Mouse (Mus musculus) megakaryocyte, embryonic 14.5 days (primary cell): ENCODE results near the gene Mctp2. TPM values are rescaled to one million over a fixed set of nuclear protein-coding genes. Genes with fewer than 3 reads are reported as not detected.

Source experiments
- H3K27me3 ChIP-seq: replicated peaks from 2 replicates; pipeline ENCODE3; 2012; ENCODE audit warnings: inconsistent platforms
- H3K36me3 ChIP-seq: replicated peaks from 2 replicates; pipeline ENCODE3; 2012; ENCODE audit warnings: low read length, inconsistent platforms, mixed read lengths
- H3K4me1 ChIP-seq: 2 replicates; pipeline ENCODE4 v1.6.1; 2012; ENCODE audit warnings: inconsistent platforms
- H3K4me3 ChIP-seq: replicated peaks from 2 replicates; pipeline ENCODE3; 2012; ENCODE audit warnings: moderate library complexity, mild to moderate bottlenecking, inconsistent platforms
- H3K9me3 ChIP-seq: 2 replicates; pipeline ENCODE4 v1.6.1; 2012; ENCODE audit warnings: inconsistent platforms
- FLI1 ChIP-seq: IDR thresholded peaks from 2 replicates; pipeline ENCODE4 v1.6.1; 2012; ENCODE audit warnings: low read length, inconsistent platforms, mixed read lengths
- GATA1 ChIP-seq: IDR thresholded peaks from 3 replicates; pipeline ENCODE4 v1.6.1; 2012; ENCODE audit warnings: mixed read lengths, low read length, inconsistent platforms, borderline replicate concordance
- polyA plus RNA-seq: library from polyadenylated mRNA; stranded (reverse); fragments of >175 nt; gene quantifications from 2 replicates; pipeline ENCODE4 v1.2.3, GENCODE M21; 2012; ENCODE audit warnings: low replicate concordance; ENCODE audit not compliant: insufficient read depth

Mctp2 gene
- polyA plus RNA-seq, 1 experiment, result not detected

GRCm38 (mm10) chr7:72308078-72308477, 1.7 kb upstream of the Mctp2 start:
- peak overlapping the region; percentile 70 for H3K4me3 ChIP-seq
- H3K27me3 ChIP-seq, result peaks cover 11% of the 10 kb centered on the region
- no peaks in the 10 kb centered on the region for H3K36me3 ChIP-seq
- H3K4me1 ChIP-seq, result peaks cover 50% of the 10 kb centered on the region
- TF ChIP-seq GATA1 (peak; percentile 23; the same call in 1 of the 3 replicates), FLI1 (no peak)
- no peaks in the 10 kb centered on the region for H3K9me3 ChIP-seq

GRCm38 (mm10) chr7:72306847-72307246, 439 bp upstream of the Mctp2 start:
- TF ChIP-seq FLI1, result no peak
- TF ChIP-seq GATA1, result no peak
- H3K36me3 ChIP-seq, result no peaks in the 10 kb centered on the region
- H3K27me3 ChIP-seq, result peaks cover 11% of the 10 kb centered on the region
- H3K4me3 ChIP-seq, result peak overlapping the region; percentile 94
- H3K9me3 ChIP-seq, result no peaks in the 10 kb centered on the region
- H3K4me1 ChIP-seq, result peaks cover 51% of the 10 kb centered on the region

DNA sequence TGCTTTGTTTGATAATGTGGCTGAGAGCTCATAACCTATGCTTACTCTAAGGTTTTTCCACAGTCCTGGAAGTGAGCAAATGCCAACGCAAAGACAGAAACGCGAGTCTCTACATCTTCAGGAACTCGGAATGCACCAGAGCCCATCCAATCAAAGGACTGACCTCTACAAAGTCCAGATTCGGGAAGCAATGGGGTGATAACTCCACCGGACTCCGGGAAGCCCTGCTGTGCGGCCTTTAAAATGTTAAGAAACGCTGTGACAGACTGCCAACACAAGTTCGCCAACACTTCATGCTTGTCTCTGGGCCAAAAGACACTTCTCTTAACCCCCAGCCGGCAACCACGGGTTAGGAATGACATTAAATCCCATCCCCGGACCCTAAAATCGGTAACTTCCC, 437 bp downstream of the Mctp2 start:
- Histone ChIP-seq H3K4me1 (peaks cover 51% of the 10 kb centered on the region), H3K27me3 (peaks cover 11% of the 10 kb centered on the region), H3K36me3 (no peaks in the 10 kb centered on the region), H3K4me3 (peak overlapping the region; percentile 94), H3K9me3 (no peaks in the 10 kb centered on the region)
- TF ChIP-seq FLI1 (no peak), GATA1 (no peak)

DNA sequence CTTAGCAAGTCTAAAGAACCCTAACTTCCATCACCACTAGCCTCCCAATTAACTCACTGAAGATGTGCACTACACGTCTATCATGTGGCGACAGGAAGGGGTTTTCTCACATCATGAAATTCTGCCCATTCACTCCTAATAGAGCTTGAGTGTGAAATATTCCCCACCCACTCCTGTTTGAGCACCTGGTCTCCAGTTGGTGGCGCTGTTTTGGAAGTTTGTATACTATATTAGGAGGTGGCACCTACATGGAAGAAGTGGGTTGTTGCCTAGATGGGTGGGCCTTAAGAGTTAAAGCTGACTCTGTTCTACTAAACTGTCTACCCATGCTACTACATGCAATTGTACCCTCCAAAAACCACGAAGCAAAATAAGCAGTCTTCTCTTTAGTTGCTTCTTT, 4.7 kb downstream of the Mctp2 start:
- TF ChIP-seq GATA1, result no peak
- no peak for TF ChIP-seq FLI1
- Histone ChIP-seq H3K4me3 (no peak overlapping the region), H3K9me3 (no peaks in the 10 kb centered on the region), H3K27me3 (peaks cover 11% of the 10 kb centered on the region), H3K4me1 (peaks cover 44% of the 10 kb centered on the region), H3K36me3 (no peaks in the 10 kb centered on the region)

DNA sequence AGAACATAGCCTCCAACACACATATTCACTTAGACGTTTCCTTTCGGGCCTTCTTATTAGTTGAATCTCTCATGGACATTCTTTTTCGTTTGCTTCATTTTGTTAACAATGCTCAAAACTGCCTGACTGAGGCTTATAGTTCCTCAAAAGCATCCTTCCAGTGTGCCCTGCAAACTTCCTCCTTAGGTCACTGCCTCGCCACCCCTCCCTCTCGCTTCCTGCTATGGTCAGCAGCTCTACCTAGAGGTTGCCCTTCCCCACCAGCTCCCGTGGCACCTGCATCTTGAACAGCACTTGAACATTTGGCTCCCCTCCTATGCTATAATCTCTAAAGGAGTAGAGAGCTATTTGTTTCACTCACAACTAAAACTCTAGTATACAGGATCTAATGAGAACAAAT, 6.7 kb downstream of the Mctp2 start:
- TF ChIP-seq GATA1 (no peak), FLI1 (no peak)
- Histone ChIP-seq H3K9me3 (no peaks in the 10 kb centered on the region), H3K27me3 (no peaks in the 10 kb centered on the region), H3K4me3 (no peak overlapping the region), H3K4me1 (peaks cover 36% of the 10 kb centered on the region), H3K36me3 (no peaks in the 10 kb centered on the region)

- Histone ChIP-seq H3K36me3 (no peaks in the 10 kb centered on the region), H3K4me3 (peak overlapping the region; percentile 23), H3K9me3 (no peaks in the 10 kb centered on the region), H3K4me1 (peaks cover 22% of the 10 kb centered on the region), H3K27me3 (peaks cover 4% of the 10 kb centered on the region)
- no peak for TF ChIP-seq GATA1
- TF ChIP-seq FLI1, result no peak
These were observed 9.4 kb downstream of the Mctp2 start for GRCm38 (mm10) chr7:72297013-72297412.

- TF ChIP-seq GATA1 (no peak), FLI1 (no peak)
- H3K9me3 ChIP-seq, result no peaks in the 10 kb centered on the region
- no peak overlapping the region for H3K4me3 ChIP-seq
- peaks cover 4% of the 10 kb centered on the region for H3K27me3 ChIP-seq
- H3K36me3 ChIP-seq, result no peaks in the 10 kb centered on the region
- H3K4me1 ChIP-seq, result peaks cover 22% of the 10 kb centered on the region
These were observed 10.2 kb downstream of the Mctp2 start for GRCm38 (mm10) chr7:72296171-72296570.

DNA sequence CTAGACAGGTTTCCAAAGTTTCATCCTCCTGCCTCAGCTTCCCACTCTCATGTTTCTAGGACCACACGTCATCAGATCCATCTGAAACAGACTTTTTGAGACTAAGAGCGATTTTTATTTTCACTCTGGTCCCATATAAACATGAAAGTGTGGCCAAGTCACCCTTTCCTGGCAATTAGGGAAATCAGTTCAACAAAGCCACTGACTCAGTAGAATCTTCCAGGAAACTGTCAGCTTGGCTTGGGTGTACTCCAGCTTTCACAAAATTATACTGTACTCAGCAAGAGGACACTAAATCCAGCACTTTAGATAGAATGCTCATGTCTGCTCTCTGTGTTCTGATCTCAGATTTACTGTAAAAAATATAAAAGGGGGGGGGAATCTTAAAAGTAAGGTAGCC, 11.5 kb downstream of the Mctp2 start:
- no peak for TF ChIP-seq FLI1
- TF ChIP-seq GATA1, result no peak
- no peak overlapping the region for H3K4me3 ChIP-seq
- peaks cover 4% of the 10 kb centered on the region for H3K27me3 ChIP-seq
- peaks cover 22% of the 10 kb centered on the region for H3K4me1 ChIP-seq
- no peaks in the 10 kb centered on the region for H3K9me3 ChIP-seq
- H3K36me3 ChIP-seq, result no peaks in the 10 kb centered on the region

DNA sequence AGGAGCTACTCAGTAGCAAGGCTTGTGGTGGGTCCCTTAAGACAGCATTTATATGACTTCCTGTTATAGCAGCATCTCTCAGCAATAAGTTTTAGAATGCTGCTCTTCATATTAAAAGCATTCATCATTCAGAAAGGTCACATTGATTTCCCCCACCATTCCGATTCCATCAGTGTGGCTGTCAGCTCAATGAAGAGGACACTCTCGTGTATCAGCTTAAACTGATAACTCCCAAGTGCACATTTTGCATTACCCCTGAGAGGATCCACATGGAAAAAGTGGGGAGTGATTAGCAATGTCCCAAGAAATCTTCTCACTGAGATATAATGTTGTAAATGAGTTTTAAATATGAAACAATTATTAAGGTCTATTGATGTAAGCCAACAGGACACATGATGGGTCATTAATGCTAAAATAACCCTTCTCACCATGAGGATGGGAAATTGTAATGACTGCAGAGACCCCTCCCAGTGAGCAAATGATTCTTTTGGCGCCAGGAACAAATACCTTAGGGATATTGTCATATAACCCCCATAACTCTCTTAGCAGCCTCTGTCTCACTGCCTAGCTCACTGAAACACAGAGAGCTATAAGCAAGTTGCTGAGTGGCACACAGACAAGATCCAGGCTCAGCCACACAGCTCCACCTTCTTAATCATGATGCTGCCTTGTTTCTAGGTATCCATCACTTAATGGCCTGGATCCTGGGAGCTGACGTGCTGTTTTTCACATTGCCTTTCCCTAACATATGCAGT, 12.4 kb downstream of the Mctp2 start:
- H3K4me1 ChIP-seq, result peaks cover 13% of the 10 kb centered on the region
- TF ChIP-seq GATA1 (no peak), FLI1 (no peak)
- H3K27me3 ChIP-seq, result peaks cover 4% of the 10 kb centered on the region
- H3K4me3 ChIP-seq, result no peak overlapping the region
- no peaks in the 10 kb centered on the region for H3K9me3 ChIP-seq
- H3K36me3 ChIP-seq, result no peaks in the 10 kb centered on the region

GRCm38 (mm10) chr7:72292232-72292913, 14.0 kb downstream of the Mctp2 start:
- Histone ChIP-seq H3K27me3 (peaks cover 4% of the 10 kb centered on the region), H3K36me3 (no peaks in the 10 kb centered on the region), H3K4me3 (no peak overlapping the region), H3K9me3 (no peaks in the 10 kb centered on the region), H3K4me1 (peaks cover 11% of the 10 kb centered on the region)
- TF ChIP-seq GATA1, result no peak
- no peak for TF ChIP-seq FLI1
